Mouse (Mus musculus): ENCODE measurements around the gene Reps1. TPM values are rescaled to one million over a fixed set of nuclear protein-coding genes. Genes with fewer than 3 reads are reported as not detected.
A peak's percentile ranks its signal among the peaks of the same experiment; 100 is the strongest.

The Reps1 gene
- polyA plus RNA-seq, 1 experiment from 2014 or later, result 40.3 TPM

GRCm38 (mm10) chr10:18021576-18022311 lies 33.9 kb upstream of the Reps1 start:
- H3K4me1 ChIP-seq (ENCODE audit: control insufficient read depth, insufficient read depth, low read length), result peaks cover 2% of the 10 kb centered on the region; the same call in 1 of the 2 replicates
- ATAC-seq (ENCODE audit: insufficient read depth, low FRiP score, low TSS enrichment), result peak; percentile 26; the same call in 1 of the 2 replicates
- H3K4me2 ChIP-seq (ENCODE audit: low read depth), result peak overlapping the region; percentile 60
- H3K36me3 ChIP-seq (ENCODE audit: control insufficient read depth, insufficient read depth, low read length), result no peaks in the 10 kb centered on the region
- no peaks in the 10 kb centered on the region for H3K9me3 ChIP-seq (ENCODE audit: control insufficient read depth, low read length)
- peak overlapping the region; percentile 76 for H3K4me3 ChIP-seq (ENCODE audit: low read depth, low read length)
- WGBS, result 39% methylated on average over 14 of the region's 14 CpGs
- peak; percentile 21 for DNase-seq (ENCODE audit: low spot score)
- no peaks in the 10 kb centered on the region for H3K27me3 ChIP-seq (ENCODE audit: control insufficient read depth, insufficient read depth, low read length)
- peak overlapping the region; percentile 93 for H3K9ac ChIP-seq (ENCODE audit: low read length)
- H3K27ac ChIP-seq (ENCODE audit: low read depth, low read length), result peak overlapping the region; percentile 93

- H3K9me3 ChIP-seq (ENCODE audit: control insufficient read depth, low read length), result no peaks in the 10 kb centered on the region
- H3K4me3 ChIP-seq (ENCODE audit: low read depth, low read length), result peak overlapping the region; percentile 76
- peaks cover 2% of the 10 kb centered on the region; the same call in 1 of the 2 replicates for H3K4me1 ChIP-seq (ENCODE audit: control insufficient read depth, insufficient read depth, low read length)
- DNase-seq (ENCODE audit: low spot score), result peak; percentile 82
- H3K27me3 ChIP-seq (ENCODE audit: control insufficient read depth, insufficient read depth, low read length), result no peaks in the 10 kb centered on the region
- no peaks in the 10 kb centered on the region for H3K36me3 ChIP-seq (ENCODE audit: control insufficient read depth, insufficient read depth, low read length)
- peak overlapping the region; percentile 93 for H3K9ac ChIP-seq (ENCODE audit: low read length)
- WGBS, result under 1% methylated on average over 21 of the region's 21 CpGs
- peak overlapping the region; percentile 60 for H3K4me2 ChIP-seq (ENCODE audit: low read depth)
- H3K27ac ChIP-seq (ENCODE audit: low read depth, low read length), result peak overlapping the region; percentile 93
- ATAC-seq (ENCODE audit: insufficient read depth, low FRiP score, low TSS enrichment), result peak; percentile 84
Measured at GRCm38 (mm10) chr10:18022312-18022711, 33.3 kb upstream of the Reps1 start.

- H3K9me3 ChIP-seq (ENCODE audit: control insufficient read depth, low read length), result no peaks in the 10 kb centered on the region
- 0% methylated on average over 36 of the region's 37 CpGs for WGBS
- H3K27ac ChIP-seq (ENCODE audit: low read depth, low read length), result peak within 1 kb of the TSS; percentile 93
- H3K9ac ChIP-seq (ENCODE audit: low read length), result peak within 1 kb of the TSS; percentile 93
- H3K27me3 ChIP-seq (ENCODE audit: control insufficient read depth, insufficient read depth, low read length), result no peaks in the 10 kb centered on the region
- ATAC-seq (ENCODE audit: insufficient read depth, low FRiP score, low TSS enrichment) (peak; percentile 95), DNase-seq (ENCODE audit: low spot score) (peak; percentile 83)
- peak within 1 kb of the TSS; percentile 60 for H3K4me2 ChIP-seq (ENCODE audit: low read depth)
- peak within 1 kb of the TSS; percentile 76 for H3K4me3 ChIP-seq (ENCODE audit: low read depth, low read length)
- H3K36me3 ChIP-seq (ENCODE audit: control insufficient read depth, insufficient read depth, low read length), result no peaks in the 10 kb centered on the region
- peaks cover 2% of the 10 kb centered on the region; the same call in 1 of the 2 replicates for H3K4me1 ChIP-seq (ENCODE audit: control insufficient read depth, insufficient read depth, low read length)
Measured at GRCm38 (mm10) chr10:18022741-18023347, 32.8 kb upstream of the Reps1 start, which contains the start of gene Abracl. Gene Abracl (minus strand): TSS chr10:18023288.

GRCm38 (mm10) chr10:18034408-18034807 lies 21.3 kb upstream of the Reps1 start:
- Histone ChIP-seq H3K4me1 (ENCODE audit: control insufficient read depth, insufficient read depth, low read length) (no peaks in the 10 kb centered on the region), H3K36me3 (ENCODE audit: control insufficient read depth, insufficient read depth, low read length) (no peaks in the 10 kb centered on the region), H3K9me3 (ENCODE audit: control insufficient read depth, low read length) (no peaks in the 10 kb centered on the region), H3K27me3 (ENCODE audit: control insufficient read depth, insufficient read depth, low read length) (no peaks in the 10 kb centered on the region), H3K4me3 (ENCODE audit: low read depth, low read length) (no peak overlapping the region), H3K4me2 (ENCODE audit: low read depth) (no peak overlapping the region), H3K27ac (ENCODE audit: low read depth, low read length) (no peak overlapping the region), H3K9ac (ENCODE audit: low read length) (no peak overlapping the region)
- 91% methylated on average over 4 of the region's 4 CpGs for WGBS
- DNase-seq (ENCODE audit: low spot score) (no peak), ATAC-seq (ENCODE audit: insufficient read depth, low FRiP score, low TSS enrichment) (no peak)

- no peak overlapping the region for H3K4me2 ChIP-seq (ENCODE audit: low read depth)
Measured at GRCm38 (mm10) chr10:18036849-18037248, 18.8 kb upstream of the Reps1 start.

GRCm38 (mm10) chr10:18046380-18046779 lies 9.3 kb upstream of the Reps1 start:
- no peaks in the 10 kb centered on the region for H3K4me1 ChIP-seq (ENCODE audit: control insufficient read depth, insufficient read depth, low read length)
- no peak overlapping the region for H3K4me3 ChIP-seq (ENCODE audit: low read depth, low read length)
- ATAC-seq (ENCODE audit: insufficient read depth, low FRiP score, low TSS enrichment) (no peak), DNase-seq (ENCODE audit: low spot score) (no peak)
- no peaks in the 10 kb centered on the region for H3K36me3 ChIP-seq (ENCODE audit: control insufficient read depth, insufficient read depth, low read length)
- no peak overlapping the region for H3K9ac ChIP-seq (ENCODE audit: low read length)
- H3K9me3 ChIP-seq (ENCODE audit: control insufficient read depth, low read length), result no peaks in the 10 kb centered on the region
- no peaks in the 10 kb centered on the region for H3K27me3 ChIP-seq (ENCODE audit: control insufficient read depth, insufficient read depth, low read length)
- no peak overlapping the region for H3K27ac ChIP-seq (ENCODE audit: low read depth, low read length)
- H3K4me2 ChIP-seq (ENCODE audit: low read depth), result no peak overlapping the region

More at GRCm38 (mm10) chr10:18036849-18037248, 18.8 kb upstream of the Reps1 start:
- Histone ChIP-seq H3K27ac (ENCODE audit: low read depth, low read length) (no peak overlapping the region), H3K4me3 (ENCODE audit: low read depth, low read length) (no peak overlapping the region), H3K9ac (ENCODE audit: low read length) (no peak overlapping the region), H3K36me3 (ENCODE audit: control insufficient read depth, insufficient read depth, low read length) (no peaks in the 10 kb centered on the region), H3K27me3 (ENCODE audit: control insufficient read depth, insufficient read depth, low read length) (no peaks in the 10 kb centered on the region), H3K4me1 (ENCODE audit: control insufficient read depth, insufficient read depth, low read length) (no peaks in the 10 kb centered on the region), H3K9me3 (ENCODE audit: control insufficient read depth, low read length) (no peaks in the 10 kb centered on the region)
- ATAC-seq (ENCODE audit: insufficient read depth, low FRiP score, low TSS enrichment) (no peak), DNase-seq (ENCODE audit: low spot score) (no peak)
- WGBS, result 86% methylated on average over 5 of the region's 5 CpGs

GRCm38 (mm10) chr10:18047380-18048146 lies 8.1 kb upstream of the Reps1 start:
- H3K9me3 ChIP-seq (ENCODE audit: control insufficient read depth, low read length), result no peaks in the 10 kb centered on the region
- no peaks in the 10 kb centered on the region for H3K27me3 ChIP-seq (ENCODE audit: control insufficient read depth, insufficient read depth, low read length)
- H3K4me2 ChIP-seq (ENCODE audit: low read depth), result no peak overlapping the region
- H3K9ac ChIP-seq (ENCODE audit: low read length), result no peak overlapping the region
- 55% methylated on average over 10 of the region's 10 CpGs for WGBS
- DNase-seq (ENCODE audit: low spot score) (no peak), ATAC-seq (ENCODE audit: insufficient read depth, low FRiP score, low TSS enrichment) (no peak)
- no peaks in the 10 kb centered on the region for H3K36me3 ChIP-seq (ENCODE audit: control insufficient read depth, insufficient read depth, low read length)
- H3K27ac ChIP-seq (ENCODE audit: low read depth, low read length), result no peak overlapping the region
- no peak overlapping the region for H3K4me3 ChIP-seq (ENCODE audit: low read depth, low read length)
- no peaks in the 10 kb centered on the region for H3K4me1 ChIP-seq (ENCODE audit: control insufficient read depth, insufficient read depth, low read length)

GRCm38 (mm10) chr10:18055009-18055695 lies 509 bp upstream of the Reps1 start:
- no peaks in the 10 kb centered on the region for H3K9me3 ChIP-seq (ENCODE audit: control insufficient read depth, low read length)
- DNase-seq (ENCODE audit: low spot score) (peak; percentile 89), ATAC-seq (ENCODE audit: insufficient read depth, low FRiP score, low TSS enrichment) (peak; percentile 98)
- H3K4me2 ChIP-seq (ENCODE audit: low read depth), result peak overlapping the region; percentile 55
- H3K9ac ChIP-seq (ENCODE audit: low read length), result peak overlapping the region; percentile 97
- H3K36me3 ChIP-seq (ENCODE audit: control insufficient read depth, insufficient read depth, low read length), result no peaks in the 10 kb centered on the region
- peak overlapping the region; percentile 94 for H3K27ac ChIP-seq (ENCODE audit: low read depth, low read length)
- WGBS, result 4% methylated on average over 43 of the region's 61 CpGs
- H3K27me3 ChIP-seq (ENCODE audit: control insufficient read depth, insufficient read depth, low read length), result no peaks in the 10 kb centered on the region
- peaks cover 9% of the 10 kb centered on the region for H3K4me1 ChIP-seq (ENCODE audit: control insufficient read depth, insufficient read depth, low read length)
- peak overlapping the region; percentile 96 for H3K4me3 ChIP-seq (ENCODE audit: low read depth, low read length)
